Mouse (Mus musculus) brain, embryonic 14.5 days (tissue): Measurements from ENCODE around the gene Lrp2. TPM values are rescaled to one million over a fixed set of nuclear protein-coding genes. Genes with fewer than 3 reads are reported as not detected.

Experiments used
- DNase-seq: peaks from one replicate; pipeline ENCODE4 v3.0.0-alpha.2; 2011; ENCODE audit warnings: low read depth
- CTCF ChIP-seq: fragments of 200-500 bp; IDR thresholded peaks from 2 replicates; pipeline ENCODE4 v1.5.1; 2012; ENCODE audit warnings: inconsistent platforms, mild to moderate bottlenecking, moderate library complexity, borderline replicate concordance; ENCODE audit not compliant: insufficient read depth, insufficient read length; ENCODE audit errors: extremely low read depth
- POLR2A ChIP-seq: fragments of 200-500 bp; IDR thresholded peaks from 2 replicates; pipeline ENCODE4 v1.6.1; 2012; ENCODE audit warnings: mild to moderate bottlenecking, inconsistent platforms, borderline replicate concordance; ENCODE audit not compliant: poor library complexity, insufficient read depth, insufficient read length, severe bottlenecking; ENCODE audit errors: extremely low read depth
- polyA plus RNA-seq: library from polyadenylated mRNA; depleted of rRNA; stranded (reverse); fragments of >200 nt; gene quantifications from 2 replicates; pipeline ENCODE4 v1.2.3, GENCODE M21; 2012

The Lrp2 gene
- polyA plus RNA-seq, 1 experiment: 3.4 TPM

- TF ChIP-seq POLR2A (no peak), CTCF (no peak)
- peak; percentile 79 for DNase-seq
These were observed 7.7 kb downstream of the Lrp2 start for GRCm38 (mm10) chr2:69578206-69578605.

DNA sequence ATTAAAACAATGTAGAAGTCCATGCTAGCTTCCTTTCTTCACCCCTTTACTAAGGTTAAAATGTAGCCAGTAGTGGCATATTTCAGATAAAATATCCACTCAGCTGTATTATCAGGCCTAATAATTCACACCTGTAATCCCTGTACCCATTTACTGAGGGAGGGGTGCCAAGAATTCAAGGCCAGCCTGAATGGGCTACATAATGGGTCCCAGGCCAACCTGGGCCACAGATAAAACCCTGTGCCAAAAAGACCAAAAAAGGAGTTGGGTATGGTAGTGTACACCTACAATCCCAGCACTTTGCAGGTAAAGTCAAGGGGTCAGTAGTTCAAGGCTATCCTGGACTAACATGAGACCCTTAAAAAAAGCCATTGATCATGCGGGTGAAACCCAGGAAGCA, 9.3 kb downstream of the Lrp2 start:
- TF ChIP-seq CTCF: no peak
- TF ChIP-seq POLR2A: no peak
- no peak for DNase-seq

DNA sequence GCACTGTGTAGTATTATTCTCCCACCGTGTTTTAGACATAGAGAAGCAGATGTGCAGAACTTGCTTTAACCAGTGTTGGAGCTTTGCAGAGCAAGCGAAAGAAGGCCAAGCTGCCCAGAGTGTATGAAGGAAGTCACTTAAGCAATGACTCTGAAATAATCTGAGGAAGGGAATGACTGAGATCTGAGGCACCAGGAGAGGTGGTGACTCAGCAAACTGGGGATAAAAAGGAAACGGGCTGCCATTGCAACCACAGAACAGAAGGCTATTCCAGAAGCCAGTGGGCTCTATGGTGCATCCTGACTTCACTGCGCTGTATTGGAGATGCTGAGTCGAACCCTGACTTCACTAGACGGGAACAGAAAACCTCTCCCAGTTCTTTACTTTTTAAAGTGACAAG, 10.9 kb downstream of the Lrp2 start:
- no peak for DNase-seq
- no peak for TF ChIP-seq POLR2A
- TF ChIP-seq CTCF: no peak

DNA sequence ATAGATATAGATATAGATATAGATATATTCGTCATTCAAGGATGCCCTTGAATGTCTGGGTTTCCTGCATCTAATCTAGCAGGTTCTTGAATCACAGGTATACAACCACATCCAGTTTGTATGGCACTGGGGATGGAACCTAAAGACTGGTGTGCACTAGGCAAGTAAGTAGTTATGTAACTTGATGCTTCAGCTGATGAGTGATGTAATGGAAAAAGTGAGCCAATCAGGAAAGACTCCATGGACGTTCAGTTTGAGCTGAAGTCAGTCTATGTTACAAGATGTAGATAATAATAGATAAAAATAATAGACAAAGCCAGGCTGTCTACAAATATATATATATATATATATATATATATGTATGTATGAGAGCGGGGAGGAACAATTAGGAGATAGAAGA, 11.6 kb downstream of the Lrp2 start:
- TF ChIP-seq CTCF: no peak
- no peak for TF ChIP-seq POLR2A
- no peak for DNase-seq

- no peak for DNase-seq
- TF ChIP-seq CTCF (no peak), POLR2A (no peak)
These were observed 12.2 kb downstream of the Lrp2 start for GRCm38 (mm10) chr2:69573733-69574054.

- TF ChIP-seq CTCF: no peak
- TF ChIP-seq POLR2A: no peak
- DNase-seq: peak; percentile 58
These were observed 12.7 kb downstream of the Lrp2 start for GRCm38 (mm10) chr2:69573038-69573732.

- TF ChIP-seq CTCF (no peak), POLR2A (no peak)
- no peak for DNase-seq
These were observed 15.3 kb downstream of the Lrp2 start for GRCm38 (mm10) chr2:69570556-69570955.

- no peak for TF ChIP-seq POLR2A
- TF ChIP-seq CTCF: no peak
- no peak for DNase-seq
These were observed 19.6 kb downstream of the Lrp2 start for GRCm38 (mm10) chr2:69566281-69566680.

GRCm38 (mm10) chr2:69563492-69563891, 22.4 kb downstream of the Lrp2 start:
- TF ChIP-seq POLR2A: no peak
- TF ChIP-seq CTCF: no peak
- no peak for DNase-seq

DNA sequence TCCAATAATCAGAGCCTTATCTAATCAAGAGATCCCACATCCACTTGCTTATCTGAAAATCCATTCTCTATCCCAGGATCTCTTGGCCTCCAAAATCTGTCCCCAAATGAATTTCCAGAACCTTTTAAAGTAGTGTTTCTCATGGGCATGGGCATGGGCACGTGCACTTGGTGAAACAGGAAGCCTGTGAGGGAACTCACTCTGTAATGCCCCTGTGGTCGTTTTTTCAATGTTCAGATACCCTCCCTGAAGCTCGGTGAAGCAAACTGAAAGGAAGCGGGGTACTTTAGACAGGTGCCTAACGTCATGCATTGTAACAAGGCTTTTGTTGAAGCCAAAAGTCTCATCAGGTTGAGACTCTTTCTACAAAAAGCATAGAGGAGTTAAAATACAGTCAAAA, 23.1 kb downstream of the Lrp2 start:
- no peak for DNase-seq
- TF ChIP-seq POLR2A (no peak), CTCF (no peak)

DNA sequence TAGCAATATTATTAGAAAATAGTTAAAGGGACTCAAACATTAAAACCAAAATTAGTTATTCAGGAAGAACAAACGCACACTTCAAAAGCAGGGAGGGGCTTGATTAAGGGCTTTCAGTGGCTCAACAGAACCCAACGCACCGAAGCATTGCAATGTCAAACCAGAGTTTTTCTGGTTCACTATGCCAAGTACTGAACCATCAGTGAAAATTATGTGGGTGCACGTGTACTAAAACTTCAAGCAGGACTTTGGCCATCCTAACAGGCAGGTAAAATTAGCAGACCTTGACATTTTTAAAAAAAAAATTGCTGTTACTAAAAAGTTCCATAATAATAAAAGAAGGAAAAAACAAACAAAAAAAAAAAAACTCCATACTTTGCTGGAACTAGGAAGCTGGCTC, 25.6 kb downstream of the Lrp2 start:
- DNase-seq: no peak
- TF ChIP-seq CTCF (no peak), POLR2A (no peak)

- TF ChIP-seq POLR2A: no peak
- TF ChIP-seq CTCF: no peak
- no peak for DNase-seq
These were observed 26.5 kb downstream of the Lrp2 start for GRCm38 (mm10) chr2:69559380-69559779.

DNA sequence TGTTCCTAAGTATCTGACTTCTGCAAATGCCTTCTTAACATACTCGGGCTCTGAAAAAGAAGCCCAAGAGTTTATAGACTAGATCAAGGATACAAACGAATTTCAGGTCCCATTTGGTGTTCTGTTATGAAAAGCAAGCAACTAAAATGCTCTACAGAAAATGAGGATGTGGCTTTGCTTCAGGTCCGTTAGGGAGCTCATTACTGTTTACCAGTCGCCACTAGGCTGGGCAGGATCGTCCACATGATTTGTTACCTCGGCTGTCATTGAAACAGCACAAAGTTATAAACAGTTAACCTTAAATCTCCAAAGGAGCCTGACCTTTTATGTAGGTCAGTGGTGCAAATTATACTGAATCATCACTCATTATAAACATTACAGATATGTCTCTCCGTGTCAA, 29.2 kb downstream of the Lrp2 start:
- DNase-seq: no peak
- TF ChIP-seq CTCF: no peak
- TF ChIP-seq POLR2A: no peak

GRCm38 (mm10) chr2:69551639-69552038, 34.2 kb downstream of the Lrp2 start:
- DNase-seq: no peak
- TF ChIP-seq POLR2A: no peak
- TF ChIP-seq CTCF: no peak
